Mouse (Mus musculus) forebrain, embryonic 13.5 days (tissue): ENCODE measurements at regions not wholly inside any gene's neighbourhood (a gene's known extent, or its start where the extent isn't known, plus 50 kb on each side); places are given as distances from the start of the nearest gene placed in this dataset.

Source experiments
- ATAC-seq: fragments of 200-750 bp; cut with Nextera tagmentation; 2 replicates; pipeline ENCODE4 v1.8.0; 2017
- H3K27ac ChIP-seq: fragments of 300-500 bp; sonication (generic); 2 replicates; pipeline ENCODE4 v1.5.1; 2015; ENCODE audit warnings: inconsistent platforms, mild to moderate bottlenecking, moderate library complexity
- H3K27me3 ChIP-seq: fragments of 300-500 bp; sonication (generic); 2 replicates; pipeline ENCODE4 v1.6.1; 2015; ENCODE audit warnings: mild to moderate bottlenecking, inconsistent platforms
- H3K36me3 ChIP-seq: fragments of 300-500 bp; sonication (generic); 2 replicates; pipeline ENCODE4 v1.6.1; 2015; ENCODE audit warnings: mild to moderate bottlenecking, inconsistent platforms; ENCODE audit not compliant: poor library complexity, severe bottlenecking
- H3K4me1 ChIP-seq: fragments of 300-500 bp; sonication (generic); 2 replicates; pipeline ENCODE4 v1.6.1; 2015; ENCODE audit warnings: inconsistent platforms
- H3K4me2 ChIP-seq: fragments of 300-500 bp; sonication (generic); 2 replicates; pipeline ENCODE4 v1.6.1; 2015; ENCODE audit warnings: inconsistent platforms, mild to moderate bottlenecking, moderate library complexity
- H3K4me3 ChIP-seq: fragments of 300-500 bp; sonication (generic); 2 replicates; pipeline ENCODE4 v1.5.1; 2015; ENCODE audit warnings: mild to moderate bottlenecking, inconsistent platforms
- H3K9ac ChIP-seq: fragments of 300-500 bp; sonication (generic); 2 replicates; pipeline ENCODE4 v1.6.1; 2015; ENCODE audit warnings: mild to moderate bottlenecking, inconsistent platforms
- H3K9me3 ChIP-seq: fragments of 300-500 bp; sonication (generic); replicated peaks from 2 replicates; pipeline ENCODE4 v1.6.1; 2016; ENCODE audit warnings: inconsistent platforms
- WGBS: fragments of 180-500 bp; shearing (Covaris S2); methylation state at CpG from one replicate; pipeline ENCODE4 v1.1.7; 2015; 5-methylcytosine and 5-hydroxymethylcytosine counted together

GRCm38 (mm10) chr7:129903126-129903525 lies 311.5 kb downstream of the Wdr11 start:
- Histone ChIP-seq H3K36me3 (no peaks in the 10 kb centered on the region), H3K9me3 (no peaks in the 10 kb centered on the region), H3K4me3 (no peak overlapping the region), H3K4me2 (no peak overlapping the region), H3K9ac (no peak overlapping the region), H3K27ac (no peak overlapping the region), H3K4me1 (peaks cover 7% of the 10 kb centered on the region; the same call in 1 of the 2 replicates), H3K27me3 (no peaks in the 10 kb centered on the region)
- WGBS: 31% methylated on average over 5 of the region's 5 CpGs
- no peak for ATAC-seq

- 77% methylated on average over 1 of the region's 1 CpGs for WGBS
- no peaks in the 10 kb centered on the region for H3K36me3 ChIP-seq
- H3K4me1 ChIP-seq: peaks cover 7% of the 10 kb centered on the region; the same call in 1 of the 2 replicates
- H3K9ac ChIP-seq: no peak overlapping the region
- no peak overlapping the region for H3K4me3 ChIP-seq
- ATAC-seq: no peak
- no peaks in the 10 kb centered on the region for H3K27me3 ChIP-seq
- H3K9me3 ChIP-seq: no peaks in the 10 kb centered on the region
- no peak overlapping the region for H3K27ac ChIP-seq
- H3K4me2 ChIP-seq: no peak overlapping the region
These were observed 314.5 kb downstream of the Wdr11 start for GRCm38 (mm10) chr7:129906131-129906530.

GRCm38 (mm10) chr7:129908826-129909225 lies 317.2 kb downstream of the Wdr11 start:
- Histone ChIP-seq H3K4me3 (no peak overlapping the region), H3K27ac (no peak overlapping the region), H3K4me2 (no peak overlapping the region), H3K9ac (no peak overlapping the region), H3K27me3 (no peaks in the 10 kb centered on the region), H3K9me3 (no peaks in the 10 kb centered on the region), H3K36me3 (no peaks in the 10 kb centered on the region), H3K4me1 (no peaks in the 10 kb centered on the region)
- WGBS: 87% methylated on average over 5 of the region's 5 CpGs
- ATAC-seq: no peak

- ATAC-seq: no peak
- 92% methylated on average over 1 of the region's 1 CpGs for WGBS
- no peak overlapping the region for H3K4me3 ChIP-seq
- no peak overlapping the region for H3K4me2 ChIP-seq
- H3K27ac ChIP-seq: no peak overlapping the region
- H3K36me3 ChIP-seq: no peaks in the 10 kb centered on the region
- no peaks in the 10 kb centered on the region for H3K27me3 ChIP-seq
- no peak overlapping the region for H3K9ac ChIP-seq
- no peaks in the 10 kb centered on the region for H3K9me3 ChIP-seq
- no peaks in the 10 kb centered on the region for H3K4me1 ChIP-seq
These were observed 318.1 kb downstream of the Wdr11 start for GRCm38 (mm10) chr7:129909730-129910129.

GRCm38 (mm10) chr7:129910826-129911225 lies 319.2 kb downstream of the Wdr11 start:
- H3K9me3 ChIP-seq: no peaks in the 10 kb centered on the region
- H3K4me2 ChIP-seq: no peak overlapping the region
- H3K4me3 ChIP-seq: no peak overlapping the region
- no peaks in the 10 kb centered on the region for H3K36me3 ChIP-seq
- H3K9ac ChIP-seq: no peak overlapping the region
- H3K27ac ChIP-seq: no peak overlapping the region
- WGBS: 97% methylated on average over 3 of the region's 3 CpGs
- H3K4me1 ChIP-seq: no peaks in the 10 kb centered on the region
- ATAC-seq: no peak
- H3K27me3 ChIP-seq: no peaks in the 10 kb centered on the region

GRCm38 (mm10) chr7:129914871-129915270 lies 323.2 kb downstream of the Wdr11 start:
- ATAC-seq: no peak
- no peak overlapping the region for H3K9ac ChIP-seq
- no peaks in the 10 kb centered on the region for H3K9me3 ChIP-seq
- no peak overlapping the region for H3K4me3 ChIP-seq
- no peaks in the 10 kb centered on the region for H3K36me3 ChIP-seq
- peaks cover 18% of the 10 kb centered on the region for H3K4me1 ChIP-seq
- no peak overlapping the region for H3K4me2 ChIP-seq
- no peaks in the 10 kb centered on the region for H3K27me3 ChIP-seq
- WGBS: 93% methylated on average over 6 of the region's 6 CpGs
- H3K27ac ChIP-seq: no peak overlapping the region

GRCm38 (mm10) chr7:129918240-129919200 lies 326.9 kb downstream of the Wdr11 start:
- no peak overlapping the region for H3K4me2 ChIP-seq
- no peaks in the 10 kb centered on the region for H3K27me3 ChIP-seq
- peak; percentile 68 for ATAC-seq
- H3K4me3 ChIP-seq: no peak overlapping the region
- WGBS: 73% methylated on average over 18 of the region's 18 CpGs
- H3K9ac ChIP-seq: no peak overlapping the region
- H3K9me3 ChIP-seq: no peaks in the 10 kb centered on the region
- H3K27ac ChIP-seq: no peak overlapping the region
- no peaks in the 10 kb centered on the region for H3K36me3 ChIP-seq
- peaks cover 40% of the 10 kb centered on the region for H3K4me1 ChIP-seq

GRCm38 (mm10) chr7:129922291-129922690 lies 330.6 kb downstream of the Wdr11 start:
- H3K27ac ChIP-seq: peak overlapping the region; percentile 55
- H3K4me2 ChIP-seq: no peak overlapping the region
- peaks cover 40% of the 10 kb centered on the region for H3K4me1 ChIP-seq
- no peak overlapping the region for H3K4me3 ChIP-seq
- no peaks in the 10 kb centered on the region for H3K36me3 ChIP-seq
- H3K9me3 ChIP-seq: no peaks in the 10 kb centered on the region
- ATAC-seq: peak; percentile 90
- H3K27me3 ChIP-seq: no peaks in the 10 kb centered on the region
- WGBS: 15% methylated on average over 7 of the region's 7 CpGs
- H3K9ac ChIP-seq: no peak overlapping the region

GRCm38 (mm10) chr7:129936731-129937130 lies 345.1 kb downstream of the Wdr11 start:
- H3K27me3 ChIP-seq: no peaks in the 10 kb centered on the region
- no peak for ATAC-seq
- no peak overlapping the region for H3K4me2 ChIP-seq
- H3K27ac ChIP-seq: no peak overlapping the region
- 84% methylated on average over 6 of the region's 6 CpGs for WGBS
- no peaks in the 10 kb centered on the region for H3K36me3 ChIP-seq
- no peak overlapping the region for H3K9ac ChIP-seq
- H3K4me3 ChIP-seq: no peak overlapping the region
- peaks cover 3% of the 10 kb centered on the region; the same call in 1 of the 2 replicates for H3K9me3 ChIP-seq
- H3K4me1 ChIP-seq: no peaks in the 10 kb centered on the region

GRCm38 (mm10) chr7:129937715-129938114 lies 346.1 kb downstream of the Wdr11 start:
- Histone ChIP-seq H3K9ac (no peak overlapping the region), H3K27me3 (no peaks in the 10 kb centered on the region), H3K27ac (no peak overlapping the region), H3K4me3 (no peak overlapping the region), H3K36me3 (no peaks in the 10 kb centered on the region), H3K4me2 (no peak overlapping the region), H3K9me3 (peaks cover 3% of the 10 kb centered on the region; the same call in 1 of the 2 replicates), H3K4me1 (no peaks in the 10 kb centered on the region)
- no peak for ATAC-seq
- WGBS: 95% methylated on average over 6 of the region's 6 CpGs

- peaks cover 3% of the 10 kb centered on the region; the same call in 1 of the 2 replicates for H3K9me3 ChIP-seq
- H3K4me3 ChIP-seq: no peak overlapping the region
- no peak for ATAC-seq
- H3K4me1 ChIP-seq: no peaks in the 10 kb centered on the region
- no peak overlapping the region for H3K4me2 ChIP-seq
- WGBS: 82% methylated on average over 10 of the region's 10 CpGs
- no peaks in the 10 kb centered on the region for H3K36me3 ChIP-seq
- no peaks in the 10 kb centered on the region for H3K27me3 ChIP-seq
- no peak overlapping the region for H3K27ac ChIP-seq
- H3K9ac ChIP-seq: no peak overlapping the region
These were observed 346.5 kb downstream of the Wdr11 start for GRCm38 (mm10) chr7:129938141-129938540.

GRCm38 (mm10) chr7:129939266-129939665 lies 347.6 kb downstream of the Wdr11 start:
- ATAC-seq: no peak
- no peak overlapping the region for H3K9ac ChIP-seq

More at GRCm38 (mm10) chr7:129939266-129939665, 347.6 kb downstream of the Wdr11 start:
- Histone ChIP-seq H3K4me1 (no peaks in the 10 kb centered on the region), H3K36me3 (no peaks in the 10 kb centered on the region), H3K9me3 (peaks cover 3% of the 10 kb centered on the region; the same call in 1 of the 2 replicates), H3K4me2 (no peak overlapping the region), H3K27ac (no peak overlapping the region), H3K4me3 (no peak overlapping the region), H3K27me3 (no peaks in the 10 kb centered on the region)
- 76% methylated on average over 5 of the region's 5 CpGs for WGBS
